Mouse (Mus musculus) heart, adult 2 months (tissue): ENCODE measurements around the gene Agl.

Source experiments
- CTCF ChIP-seq: fragments of 200-600 bp; IDR thresholded peaks from 2 replicates; pipeline ENCODE4 v1.8.1; 2022; ENCODE audit warnings: antibody characterized with exemption, mild to moderate bottlenecking, moderate library complexity
- EP300 ChIP-seq: fragments of 200-500 bp; IDR thresholded peaks from 2 replicates; pipeline ENCODE4 v1.6.1; 2011; ENCODE audit warnings: low read depth, low read length, control low read depth; ENCODE audit not compliant: insufficient read depth

GRCm38 (mm10) chr3:116712436-116712881 is 95.5 kb downstream of the Agl start, which contains the start of gene Slc35a3:
- TF ChIP-seq CTCF (no peak), EP300 (no peak)
